Mouse (Mus musculus): Measurements from ENCODE around the gene Akap10. TPM values are rescaled to one million over a fixed set of nuclear protein-coding genes. Genes with fewer than 3 reads are reported as not detected.
A peak's percentile ranks its signal among the peaks of the same experiment; 100 is the strongest.
"Not testable (repeated sequence)": the region's sequence is repeated elsewhere in the genome, so short reads cannot be mapped to it uniquely, and the experiment has no call there.

The Akap10 gene
- polyA plus RNA-seq, 1 experiment from 2014 or later = 22.7 TPM

DNA sequence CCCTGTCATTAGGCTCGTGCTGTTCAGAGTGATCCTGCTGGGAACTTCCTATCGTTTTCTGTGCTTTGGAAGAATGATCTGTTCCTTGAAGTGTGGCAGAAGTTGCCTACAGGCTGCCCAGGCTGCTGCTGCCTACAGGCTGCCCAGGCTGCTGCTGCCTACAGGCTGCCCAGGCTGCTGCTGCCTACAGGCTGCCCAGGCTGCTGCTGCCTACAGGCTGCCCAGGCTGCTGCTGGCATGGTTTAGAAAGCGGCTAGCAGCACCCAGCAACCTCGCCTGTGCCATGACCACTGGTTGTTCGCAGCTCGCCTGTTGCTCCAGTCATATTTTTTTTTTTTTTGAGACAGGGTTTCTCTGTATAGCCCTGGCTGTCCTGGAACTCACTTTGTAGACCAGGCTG lies 28.7 kb upstream of the Akap10 start:
- not testable (repeated sequence) for H3K4me1 ChIP-seq (replicated peaks); H3K4me2 ChIP-seq; H3K4me3 ChIP-seq (replicated peaks); H3K9me3 ChIP-seq; H3K36me3 ChIP-seq; H3K9ac ChIP-seq (replicated peaks); H3K27ac ChIP-seq; ATAC-seq (ENCODE audit: insufficient number of reproducible peaks, insufficient read depth, low FRiP score, low TSS enrichment, low read depth)
- H3K27me3 ChIP-seq = peaks cover 27% of the 10 kb centered on the region
- WGBS = 58% methylated on average over 6 of the region's 6 CpGs

- Histone ChIP-seq H3K9me3 (no peaks in the 10 kb centered on the region), H3K4me2 (peak overlapping the region; percentile 99), H3K36me3 (no peaks in the 10 kb centered on the region), H3K9ac (replicated peaks) (peak overlapping the region; percentile 54; the same call in 1 of the 2 replicates), H3K27me3 (peaks cover 27% of the 10 kb centered on the region), H3K27ac (no peak overlapping the region), H3K4me3 (replicated peaks) (peak overlapping the region; percentile 60), H3K4me1 (replicated peaks) (0 out of 2 replicates have a peak, but pooled peaks cover 4% of the 10 kb centered on the region)
- no peak for ATAC-seq (ENCODE audit: insufficient number of reproducible peaks, insufficient read depth, low FRiP score, low TSS enrichment, low read depth)
- 5% methylated on average over 25 of the region's 25 CpGs for WGBS
These were observed 27.3 kb upstream of the Akap10 start for GRCm38 (mm10) chr11:61957296-61957813.

DNA sequence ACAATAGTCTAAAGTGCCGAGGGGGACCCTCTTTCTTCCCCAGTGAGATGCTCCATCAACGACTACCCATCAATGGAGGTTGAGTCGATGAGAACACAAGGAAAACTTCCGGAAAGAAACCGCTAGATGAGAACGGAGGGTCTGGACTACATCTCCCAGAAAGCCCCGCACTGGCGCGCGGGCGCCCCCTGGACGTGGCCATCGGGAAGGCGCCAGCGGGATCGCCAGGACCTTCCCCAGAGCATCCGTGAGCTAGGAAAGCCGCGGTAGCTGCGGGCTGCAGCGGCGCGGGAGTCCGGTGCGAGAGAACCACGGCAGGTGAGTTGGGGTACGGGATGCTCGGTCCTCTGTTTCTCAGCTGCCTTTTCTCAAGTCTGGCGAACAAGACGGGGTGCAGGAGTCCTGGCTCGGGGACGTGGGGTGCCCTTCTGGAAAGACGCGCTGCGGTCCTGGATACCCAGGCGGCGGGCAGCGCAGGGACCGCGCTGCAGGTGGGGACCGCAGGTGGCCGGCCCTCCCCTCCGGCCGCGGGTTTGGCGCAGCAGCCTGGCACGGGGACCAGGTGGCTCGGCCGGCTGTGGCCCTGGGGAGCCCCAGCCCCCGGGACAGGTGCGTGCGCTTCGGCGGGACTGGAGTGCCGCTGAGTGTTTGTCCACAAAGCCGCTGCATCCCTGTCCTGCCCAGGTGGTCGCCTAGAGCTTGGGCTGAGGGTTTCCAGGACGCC lies 26.7 kb upstream of the Akap10 start, which contains the start of gene Specc1:
TSS of gene Specc1 (plus strand) at position 192 of the 724 bp plus-strand sequence.
- no peaks in the 10 kb centered on the region for H3K9me3 ChIP-seq
- ATAC-seq (ENCODE audit: insufficient number of reproducible peaks, insufficient read depth, low FRiP score, low TSS enrichment, low read depth) = peak; percentile 89
- H3K36me3 ChIP-seq = no peaks in the 10 kb centered on the region
- H3K27ac ChIP-seq = no peak within 1 kb of the TSS
- under 1% methylated on average over 58 of the region's 58 CpGs for WGBS
- peak within 1 kb of the TSS; percentile 60 for H3K4me3 ChIP-seq (replicated peaks)
- H3K27me3 ChIP-seq = peaks cover 27% of the 10 kb centered on the region
- H3K4me2 ChIP-seq = peak within 1 kb of the TSS; percentile 99
- H3K4me1 ChIP-seq (replicated peaks) = 0 out of 2 replicates have a peak, but pooled peaks cover 4% of the 10 kb centered on the region
- H3K9ac ChIP-seq (replicated peaks) = peak within 1 kb of the TSS; percentile 54

DNA sequence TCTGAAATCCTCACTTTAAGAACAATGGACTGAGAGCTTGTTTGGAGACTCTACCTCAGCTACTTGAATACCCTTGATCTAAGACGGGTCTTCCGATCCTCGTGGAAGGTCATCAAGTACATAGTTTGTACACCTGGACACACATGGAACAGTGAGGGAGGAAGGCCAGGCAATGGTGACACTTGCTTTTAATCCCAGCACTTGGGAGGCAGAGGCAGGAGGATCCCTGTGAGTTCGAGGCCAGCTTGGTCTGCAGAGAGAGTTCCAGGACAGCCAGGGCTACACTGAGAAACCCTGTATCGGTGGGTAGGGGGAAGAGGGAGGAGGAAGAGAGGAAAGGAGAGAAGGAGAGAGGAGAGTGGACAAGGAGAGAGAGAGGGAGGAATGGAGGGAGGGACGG lies 25.9 kb upstream of the Akap10 start:
- H3K27ac ChIP-seq = no peak overlapping the region

GRCm38 (mm10) chr11:61955136-61955535 lies 25.1 kb upstream of the Akap10 start:
- WGBS = 81% methylated on average over 6 of the region's 6 CpGs
- no peak for ATAC-seq (ENCODE audit: insufficient number of reproducible peaks, insufficient read depth, low FRiP score, low TSS enrichment, low read depth)

More for the DNA sequence above, 25.9 kb upstream of the Akap10 start:
- Histone ChIP-seq H3K4me3 (replicated peaks) (0 out of 2 replicates have a peak overlapping the region, but pooled peaks have one; percentile 60), H3K27me3 (peaks cover 27% of the 10 kb centered on the region), H3K4me2 (0 out of 2 replicates have a peak overlapping the region, but pooled peaks have one; percentile 99), H3K9me3 (no peaks in the 10 kb centered on the region), H3K9ac (replicated peaks) (no peak overlapping the region), H3K4me1 (replicated peaks) (0 out of 2 replicates have a peak, but pooled peaks cover 4% of the 10 kb centered on the region), H3K36me3 (no peaks in the 10 kb centered on the region)
- WGBS = 86% methylated on average over 6 of the region's 6 CpGs
- ATAC-seq (ENCODE audit: insufficient number of reproducible peaks, insufficient read depth, low FRiP score, low TSS enrichment, low read depth) = no peak

GRCm38 (mm10) chr11:61950632-61951031 lies 20.6 kb upstream of the Akap10 start:
- no peak for ATAC-seq (ENCODE audit: insufficient number of reproducible peaks, insufficient read depth, low FRiP score, low TSS enrichment, low read depth)
- peak overlapping the region; percentile 24; the same call in 1 of the 2 replicates for H3K4me2 ChIP-seq

More at GRCm38 (mm10) chr11:61955136-61955535, 25.1 kb upstream of the Akap10 start:
- Histone ChIP-seq H3K4me1 (replicated peaks) (0 out of 2 replicates have a peak, but pooled peaks cover 4% of the 10 kb centered on the region), H3K4me3 (replicated peaks) (no peak overlapping the region), H3K27ac (no peak overlapping the region), H3K36me3 (no peaks in the 10 kb centered on the region), H3K27me3 (peaks cover 27% of the 10 kb centered on the region), H3K9me3 (no peaks in the 10 kb centered on the region), H3K4me2 (no peak overlapping the region), H3K9ac (replicated peaks) (no peak overlapping the region)

DNA sequence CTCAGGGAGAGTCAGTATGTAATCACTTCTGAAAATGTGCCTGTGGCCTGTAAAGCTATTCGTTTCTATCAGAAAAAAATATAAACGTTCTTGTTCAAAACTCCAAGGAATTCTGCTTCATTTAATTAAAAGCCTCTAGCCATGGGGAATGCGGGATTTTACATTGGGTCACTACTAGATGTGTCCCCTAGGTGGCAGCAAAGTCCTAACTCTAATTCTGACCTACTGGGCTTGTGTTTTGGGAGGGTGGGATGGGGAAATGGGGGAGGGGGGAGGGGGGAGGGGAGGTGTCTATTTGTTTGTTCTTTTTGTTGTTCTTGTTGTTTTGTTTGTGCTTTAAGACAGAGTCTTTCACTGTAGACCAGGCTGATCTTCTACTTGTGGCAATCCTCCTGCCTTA lies 19.3 kb upstream of the Akap10 start:
- Histone ChIP-seq H3K27me3 (no peaks in the 10 kb centered on the region), H3K4me1 (replicated peaks) (no peaks in the 10 kb centered on the region), H3K36me3 (no peaks in the 10 kb centered on the region), H3K9ac (replicated peaks) (no peak overlapping the region), H3K4me3 (replicated peaks) (no peak overlapping the region), H3K27ac (no peak overlapping the region), H3K9me3 (no peaks in the 10 kb centered on the region), H3K4me2 (no peak overlapping the region)
- WGBS = 3% methylated on average over 3 of the region's 3 CpGs
- no peak for ATAC-seq (ENCODE audit: insufficient number of reproducible peaks, insufficient read depth, low FRiP score, low TSS enrichment, low read depth)

More at GRCm38 (mm10) chr11:61950632-61951031, 20.6 kb upstream of the Akap10 start:
- no peaks in the 10 kb centered on the region for H3K27me3 ChIP-seq
- 19% methylated on average over 10 of the region's 10 CpGs for WGBS
- no peak overlapping the region for H3K4me3 ChIP-seq (replicated peaks)
- no peaks in the 10 kb centered on the region for H3K36me3 ChIP-seq
- H3K9ac ChIP-seq (replicated peaks) = no peak overlapping the region
- H3K9me3 ChIP-seq = no peaks in the 10 kb centered on the region
- no peak overlapping the region for H3K27ac ChIP-seq
- H3K4me1 ChIP-seq (replicated peaks) = no peaks in the 10 kb centered on the region

DNA sequence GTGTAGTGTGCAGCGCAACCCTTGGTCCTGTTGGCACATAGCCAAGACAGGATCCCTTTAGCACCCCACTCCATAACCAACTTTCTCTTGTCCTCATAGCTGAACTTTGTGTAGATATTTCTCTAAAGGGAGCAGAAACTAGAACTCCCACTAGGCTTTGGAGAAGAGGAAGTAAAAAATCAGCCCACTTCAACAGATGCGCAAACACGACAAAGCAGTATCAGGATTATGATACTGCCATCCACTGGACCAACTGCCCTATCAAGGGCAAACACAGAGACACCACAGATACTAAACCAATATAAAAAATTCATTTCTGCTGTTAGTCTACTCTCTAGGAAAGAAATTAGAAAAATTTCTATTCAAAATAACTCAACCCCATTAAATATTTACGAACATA lies 16.6 kb upstream of the Akap10 start:
- Histone ChIP-seq H3K27me3 (no peaks in the 10 kb centered on the region), H3K9ac (replicated peaks) (no peak overlapping the region), H3K9me3 (no peaks in the 10 kb centered on the region), H3K36me3 (no peaks in the 10 kb centered on the region), H3K4me3 (replicated peaks) (no peak overlapping the region), H3K27ac (no peak overlapping the region), H3K4me1 (replicated peaks) (no peaks in the 10 kb centered on the region), H3K4me2 (no peak overlapping the region)
- ATAC-seq (ENCODE audit: insufficient number of reproducible peaks, insufficient read depth, low FRiP score, low TSS enrichment, low read depth) = no peak
- WGBS = 94% methylated on average over 4 of the region's 4 CpGs

DNA sequence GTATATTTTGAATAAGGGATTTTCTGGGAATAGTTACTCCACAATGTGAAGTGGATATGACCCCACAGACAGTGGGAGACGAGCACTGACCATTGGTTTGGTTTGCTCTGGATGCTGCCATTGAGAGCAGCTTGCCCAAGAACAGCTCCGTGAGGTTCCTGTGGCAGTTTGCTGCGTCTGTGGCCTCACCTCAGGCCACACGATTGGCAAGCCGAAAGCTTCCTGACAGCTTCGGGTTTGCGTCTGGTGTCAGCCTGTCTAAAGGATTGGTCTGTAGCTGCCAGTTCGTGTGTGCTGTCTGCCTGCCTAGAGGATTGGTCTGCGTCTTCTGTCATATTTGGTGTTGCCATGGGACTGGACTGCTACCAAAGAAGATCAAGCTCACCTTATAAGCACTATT lies 14.4 kb upstream of the Akap10 start:
- no peak overlapping the region for H3K4me3 ChIP-seq (replicated peaks)

DNA sequence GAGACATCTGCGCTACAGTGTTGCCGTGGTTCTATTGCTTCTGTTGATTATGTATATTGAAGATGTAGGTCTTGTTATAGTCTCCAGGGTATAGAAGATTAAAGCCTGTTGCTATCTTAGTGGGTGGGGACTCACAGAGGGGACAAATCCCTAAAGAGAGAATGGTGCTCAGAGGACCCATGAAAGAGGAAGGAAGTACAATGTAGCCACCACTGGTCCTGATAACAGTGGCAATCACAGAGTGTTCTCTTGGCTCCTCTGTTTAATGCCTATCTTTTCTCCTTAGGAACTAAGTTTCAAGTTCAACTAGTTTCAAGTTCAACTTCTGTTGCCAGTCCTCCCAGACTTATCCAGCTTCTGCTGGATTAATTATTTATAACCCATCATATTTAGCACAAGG lies 12.9 kb upstream of the Akap10 start:
- H3K27me3 ChIP-seq = no peaks in the 10 kb centered on the region
- WGBS = 93% methylated on average over 2 of the region's 2 CpGs
- H3K4me1 ChIP-seq (replicated peaks) = no peaks in the 10 kb centered on the region
- H3K9ac ChIP-seq (replicated peaks) = no peak overlapping the region
- H3K9me3 ChIP-seq = no peaks in the 10 kb centered on the region
- no peak for ATAC-seq (ENCODE audit: insufficient number of reproducible peaks, insufficient read depth, low FRiP score, low TSS enrichment, low read depth)
- H3K27ac ChIP-seq = no peak overlapping the region
- no peaks in the 10 kb centered on the region for H3K36me3 ChIP-seq
- H3K4me3 ChIP-seq (replicated peaks) = no peak overlapping the region
- H3K4me2 ChIP-seq = no peak overlapping the region

More for the DNA sequence above, 14.4 kb upstream of the Akap10 start:
- no peaks in the 10 kb centered on the region for H3K9me3 ChIP-seq
- ATAC-seq (ENCODE audit: insufficient number of reproducible peaks, insufficient read depth, low FRiP score, low TSS enrichment, low read depth) = no peak
- H3K27ac ChIP-seq = no peak overlapping the region
- no peaks in the 10 kb centered on the region for H3K36me3 ChIP-seq
- no peaks in the 10 kb centered on the region for H3K4me1 ChIP-seq (replicated peaks)
- H3K4me2 ChIP-seq = no peak overlapping the region
- WGBS = 78% methylated on average over 9 of the region's 9 CpGs
- no peak overlapping the region for H3K9ac ChIP-seq (replicated peaks)
- H3K27me3 ChIP-seq = no peaks in the 10 kb centered on the region

GRCm38 (mm10) chr11:61937761-61938160 lies 7.7 kb upstream of the Akap10 start:
- H3K4me1 ChIP-seq (replicated peaks) = no peaks in the 10 kb centered on the region
- no peak overlapping the region for H3K9ac ChIP-seq (replicated peaks)
- no peaks in the 10 kb centered on the region for H3K9me3 ChIP-seq
- no peak overlapping the region for H3K4me2 ChIP-seq
- H3K27me3 ChIP-seq = no peaks in the 10 kb centered on the region
- H3K36me3 ChIP-seq = no peaks in the 10 kb centered on the region
- no peak overlapping the region for H3K27ac ChIP-seq
- no peak overlapping the region for H3K4me3 ChIP-seq (replicated peaks)
- WGBS = 95% methylated on average over 1 of the region's 1 CpGs
- no peak for ATAC-seq (ENCODE audit: insufficient number of reproducible peaks, insufficient read depth, low FRiP score, low TSS enrichment, low read depth)
